Mouse (Mus musculus) R1 (cell line): Measurements from ENCODE around the gene Camsap1.

Experiments used
- DNase-seq: peaks from one replicate; pipeline ENCODE4 v3.0.0-alpha.2; 2018; ENCODE audit warnings: low read depth, low spot score

The Camsap1 gene

GRCm38 (mm10) chr2:25983159-25983907, at the start of gene Camsap1:
Gene Camsap1, minus strand, starts transcription at chr2:25983282.
- peak; percentile 100 for DNase-seq

DNA sequence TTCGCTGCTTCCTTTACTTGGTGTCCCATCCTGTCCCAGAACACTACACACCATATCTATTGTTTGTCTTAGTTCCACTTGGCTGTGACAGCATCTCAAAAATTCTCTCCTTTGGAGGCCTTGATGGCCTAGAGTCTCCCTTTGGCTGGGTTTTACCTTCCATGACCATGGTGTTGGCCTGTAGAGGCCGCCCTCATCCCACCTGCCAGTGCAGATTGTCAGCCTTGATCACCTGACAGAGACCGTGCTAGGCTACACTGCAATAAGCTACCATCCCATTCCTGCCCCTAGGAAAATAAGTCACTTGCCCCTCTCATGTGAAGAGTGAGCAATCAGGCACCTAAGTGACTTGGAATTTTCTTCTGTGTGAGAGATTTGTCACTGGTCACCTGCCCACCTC, 47.2 kb upstream of the Camsap1 start:
- peak; percentile 35 for DNase-seq

- DNase-seq: peak; percentile 66
Observed at GRCm38 (mm10) chr2:26024138-26025075, 41.3 kb upstream of the Camsap1 start.

GRCm38 (mm10) chr2:26022626-26023025, 39.5 kb upstream of the Camsap1 start:
- no peak for DNase-seq

DNA sequence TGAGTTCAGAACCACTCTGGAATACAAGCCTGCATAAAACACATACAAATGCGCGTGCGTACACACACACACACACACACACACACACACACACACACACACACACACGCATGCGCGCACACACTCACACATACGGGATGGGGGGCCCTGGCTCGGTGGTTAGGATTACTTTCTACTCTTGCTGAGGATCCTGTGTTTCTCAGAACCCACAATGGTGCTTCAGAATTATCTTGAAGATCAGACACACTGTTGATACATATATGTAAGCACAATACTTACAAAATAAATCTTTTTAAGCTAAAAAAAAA, 39.1 kb upstream of the Camsap1 start:
- no peak for DNase-seq

DNA sequence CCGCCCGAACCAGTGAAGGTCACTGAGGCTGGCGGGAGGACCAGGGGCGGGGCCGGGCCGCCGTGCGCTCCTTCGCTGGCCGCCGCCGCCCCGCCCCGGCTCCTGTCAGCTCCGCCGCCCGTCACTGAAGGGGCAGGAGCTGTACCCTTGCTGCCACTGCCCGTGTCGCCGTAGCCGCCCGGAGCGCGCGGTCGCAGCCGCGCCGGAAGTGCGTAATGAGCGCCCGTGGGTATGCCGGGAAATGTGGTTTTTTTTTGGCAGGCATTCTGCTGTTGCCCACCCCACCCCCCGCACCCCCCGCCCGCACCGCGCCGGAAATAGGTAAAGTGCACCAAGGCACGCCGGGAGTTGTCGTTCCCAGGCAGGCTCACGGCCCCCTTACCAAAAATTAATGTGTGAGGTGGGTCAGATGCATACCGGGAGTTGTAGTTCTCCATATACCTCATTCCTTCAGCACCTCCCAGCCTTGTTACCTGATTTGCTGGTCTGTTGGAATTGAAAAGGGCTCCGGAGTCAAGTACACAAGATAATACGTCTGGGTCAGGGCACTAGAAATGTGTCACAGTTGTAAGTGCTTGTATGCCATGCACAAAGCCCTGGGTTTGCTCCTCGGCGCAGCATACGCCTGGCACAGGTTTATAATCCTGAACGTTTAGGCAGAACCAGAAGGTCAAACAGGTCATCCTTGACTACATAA, 38.6 kb upstream of the Camsap1 start, which contains the start of gene Ubac1:
Gene Ubac1 (minus strand): TSS at position 187 of the 697 bp plus-strand sequence.
- peak; percentile 95 for DNase-seq

- DNase-seq: no peak
Observed at GRCm38 (mm10) chr2:26020714-26021560, 37.9 kb upstream of the Camsap1 start.

DNA sequence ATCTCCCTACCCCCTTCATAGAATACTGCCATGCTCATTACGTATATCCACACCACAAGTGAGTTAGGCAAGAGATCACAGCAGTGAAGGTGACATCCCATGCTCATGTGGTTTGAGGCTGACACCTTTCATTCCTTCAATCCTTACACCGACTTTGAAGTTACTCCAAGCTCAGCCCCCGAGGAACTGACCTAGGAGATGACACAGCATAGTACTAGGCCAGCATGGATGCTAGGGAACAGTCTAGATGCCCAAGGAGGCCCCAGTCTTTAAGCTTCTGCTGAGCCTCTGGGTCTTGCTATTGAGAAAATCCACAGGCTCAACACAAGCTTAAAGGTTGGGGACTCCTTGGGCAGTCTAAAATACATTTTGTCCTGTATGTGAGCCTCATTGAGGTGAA, 36.8 kb upstream of the Camsap1 start:
- DNase-seq: no peak

DNA sequence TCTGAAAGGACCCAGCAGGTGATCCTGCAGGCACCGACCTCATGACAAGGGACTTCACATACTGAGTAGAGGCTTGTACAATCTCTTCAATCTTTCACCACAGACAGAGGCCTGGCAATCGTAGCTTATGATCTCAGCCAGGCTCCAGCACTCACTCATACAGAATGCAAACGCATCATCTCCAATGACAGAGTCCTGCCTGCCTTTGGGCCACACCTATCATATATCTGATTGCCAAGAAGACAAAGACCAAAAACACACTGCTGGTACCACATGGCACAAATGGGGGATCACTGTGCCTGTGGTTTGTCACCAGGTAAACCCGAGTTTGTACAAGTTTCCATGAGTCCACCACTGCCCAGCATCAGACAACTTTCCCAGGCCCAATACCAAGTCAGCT, 34.2 kb upstream of the Camsap1 start:
- no peak for DNase-seq

DNA sequence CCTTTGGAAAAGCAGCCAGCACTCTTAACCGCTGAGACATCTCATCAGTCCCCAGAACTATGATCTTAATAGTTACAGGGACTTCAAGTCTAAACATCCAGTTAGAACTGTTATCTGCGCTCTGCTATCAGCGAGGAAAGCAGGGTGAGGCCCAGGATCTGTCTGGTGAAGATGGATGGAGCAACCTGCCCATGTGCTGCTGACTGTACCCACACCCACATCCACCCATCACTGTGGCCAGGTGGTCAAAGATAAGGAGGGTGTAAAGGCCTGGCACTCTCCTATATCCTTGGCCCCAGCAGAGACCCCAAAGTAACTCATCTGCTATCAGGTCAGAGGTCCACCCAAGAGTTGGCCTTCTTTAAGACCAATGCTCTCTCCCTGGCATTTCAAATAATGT, 30.6 kb upstream of the Camsap1 start:
- DNase-seq: no peak

DNA sequence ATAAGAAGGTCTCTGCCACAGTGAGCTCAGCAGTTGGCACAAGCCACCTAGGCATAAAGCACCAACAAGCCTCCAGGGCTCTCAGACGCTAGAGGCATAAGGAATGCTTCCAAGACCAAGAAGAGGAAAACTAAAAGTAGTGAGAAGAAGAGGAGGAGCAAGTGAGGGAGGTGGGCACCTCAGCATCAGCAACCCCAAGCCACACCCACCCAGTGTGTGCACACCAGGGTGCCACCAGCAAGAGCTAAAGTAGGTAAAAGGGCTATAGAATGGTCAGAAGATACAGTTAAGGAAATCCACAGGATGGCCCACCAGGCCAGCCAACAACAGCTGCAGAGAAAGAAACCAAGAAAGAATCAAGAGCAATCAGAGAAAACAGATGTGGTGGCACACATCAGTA, 28.3 kb upstream of the Camsap1 start:
- DNase-seq: no peak

GRCm38 (mm10) chr2:26002001-26002400, 18.9 kb upstream of the Camsap1 start:
- DNase-seq: no peak

DNA sequence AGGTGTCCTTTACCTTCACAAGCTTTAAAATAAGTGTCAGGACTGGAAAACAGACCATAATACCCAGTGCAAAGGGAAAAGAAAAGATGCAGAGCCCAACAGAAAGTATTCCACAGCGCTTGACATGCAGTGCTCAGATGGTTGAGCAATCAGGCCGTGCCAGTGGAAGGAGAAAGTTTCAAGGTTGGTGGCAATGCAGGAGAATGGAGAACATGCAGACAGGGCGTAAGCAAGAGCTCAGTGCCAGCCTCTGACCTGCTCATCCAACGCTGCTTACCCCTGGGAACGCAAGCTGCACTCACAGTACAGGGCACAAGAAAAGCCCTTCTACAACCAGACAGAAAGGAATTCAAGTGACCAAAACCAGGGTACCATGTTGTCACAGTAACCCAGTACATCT, 18.1 kb upstream of the Camsap1 start:
- no peak for DNase-seq

DNA sequence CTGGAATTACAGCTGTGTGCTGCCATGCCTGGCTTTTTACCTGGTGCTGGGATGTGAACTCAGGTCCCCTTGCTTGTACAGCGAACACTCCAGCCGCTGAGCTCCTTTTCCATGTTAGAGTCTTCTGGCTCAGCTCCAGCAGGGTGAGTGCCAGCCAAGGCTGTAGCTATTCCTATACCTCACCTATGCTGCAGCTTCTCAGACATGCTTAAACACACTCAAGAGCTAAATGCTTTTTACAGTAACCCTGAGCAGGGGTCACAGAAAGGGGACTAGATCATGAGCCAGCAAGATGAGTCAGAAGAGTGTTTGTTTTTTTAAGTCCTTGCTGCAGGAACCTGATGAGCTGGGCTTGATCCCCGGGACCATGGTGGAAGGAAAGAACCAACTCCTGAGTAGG, 14.6 kb upstream of the Camsap1 start:
- no peak for DNase-seq

DNA sequence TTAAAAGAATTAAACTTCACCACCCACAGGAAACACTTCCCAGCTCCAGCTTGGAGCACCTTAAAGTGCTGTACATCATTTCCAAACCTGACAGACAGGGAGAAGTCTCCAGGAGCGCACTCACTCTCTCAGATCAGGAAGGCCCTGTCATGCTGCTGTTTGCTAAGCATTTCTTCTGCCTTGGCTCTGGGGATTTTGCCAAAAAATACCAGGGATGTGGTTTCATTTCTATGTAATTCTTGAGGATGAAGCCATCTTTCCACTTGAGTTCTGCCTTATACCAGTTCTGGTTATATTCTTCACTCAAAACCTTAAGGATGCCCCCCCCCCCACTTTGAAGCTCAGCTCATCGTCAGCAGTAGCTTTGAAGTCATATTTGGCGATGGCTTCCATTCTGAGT, 11.7 kb upstream of the Camsap1 start:
- DNase-seq: no peak

- DNase-seq: no peak
Observed at GRCm38 (mm10) chr2:25992285-25992684, 9.2 kb upstream of the Camsap1 start.

DNA sequence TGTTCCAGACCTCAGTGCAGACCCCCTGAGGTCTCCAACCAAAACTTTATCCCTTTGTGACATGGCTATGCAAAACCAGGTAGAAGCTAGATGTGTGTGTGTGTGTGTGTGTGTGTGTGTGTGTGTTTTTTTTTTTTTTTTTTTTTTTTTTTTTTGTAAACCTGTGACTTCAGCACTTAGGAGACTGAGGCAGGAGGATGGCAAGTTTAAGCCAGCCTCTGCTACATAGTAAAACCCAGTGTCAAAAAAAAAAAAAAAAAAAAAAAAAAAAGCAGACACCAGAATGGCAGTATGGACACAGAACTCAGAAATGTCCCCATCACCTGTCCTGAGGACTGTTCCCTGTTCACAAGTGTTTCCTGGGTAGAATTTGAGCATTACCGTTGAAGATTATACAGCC, 6.6 kb upstream of the Camsap1 start:
- DNase-seq: no peak

DNA sequence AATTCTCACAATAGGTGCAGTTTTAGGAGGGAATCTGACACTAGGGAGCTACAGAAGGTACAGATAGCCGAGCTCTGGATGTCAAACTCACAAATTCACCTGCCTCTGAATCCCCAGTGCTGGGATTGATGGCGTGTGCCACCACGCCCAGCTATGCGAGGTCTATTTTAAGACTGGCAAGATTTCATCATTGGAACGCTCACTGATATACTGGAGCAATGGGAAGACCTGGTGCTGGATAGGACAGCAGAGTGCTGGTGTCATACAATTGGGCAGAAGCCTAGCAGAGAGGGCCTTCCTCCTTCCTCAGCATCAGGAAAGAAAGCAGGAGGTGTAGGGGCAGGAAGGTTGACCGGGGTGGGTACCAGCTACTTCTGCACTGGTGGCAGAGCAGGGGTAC, 4.7 kb upstream of the Camsap1 start:
- DNase-seq: no peak

- no peak for DNase-seq
Observed at GRCm38 (mm10) chr2:25986601-25987000, 3.5 kb upstream of the Camsap1 start.

- DNase-seq: peak; percentile 55
Observed at GRCm38 (mm10) chr2:25982426-25983091, 523 bp downstream of the Camsap1 start.

DNA sequence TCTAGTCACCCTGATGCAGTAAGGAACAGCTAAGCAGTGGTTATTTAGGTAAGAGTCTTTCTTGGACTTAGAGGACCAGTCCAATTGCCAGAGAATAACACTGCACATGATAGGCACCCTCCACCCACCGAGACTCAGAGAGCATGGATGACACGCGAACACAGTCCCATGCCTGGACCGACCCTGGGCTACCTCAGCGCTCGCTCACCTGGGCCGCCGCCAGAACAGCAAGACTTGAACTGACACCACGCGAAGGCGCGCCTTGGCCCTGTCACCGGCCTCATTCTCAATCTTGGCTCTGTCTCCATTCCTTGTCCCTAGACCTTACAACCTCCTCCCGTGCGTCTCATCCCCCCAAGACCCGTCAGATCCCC, 1.0 kb downstream of the Camsap1 start:
- DNase-seq: peak; percentile 33
